Mouse (Mus musculus) kidney, postnatal 0 days (tissue): ENCODE measurements around the gene Wdr5b. TPM values are rescaled to one million over a fixed set of nuclear protein-coding genes. Genes with fewer than 3 reads are reported as not detected.

Experiments used
- ATAC-seq: fragments of 200-750 bp; cut with Nextera tagmentation; replicated peaks from 2 replicates; pipeline ENCODE4 v1.8.0; 2017; ENCODE audit warnings: low read depth, moderate number of reproducible peaks, moderate TSS enrichment, moderate library complexity; ENCODE audit not compliant: low FRiP score
- DNase-seq: peaks from one replicate; pipeline ENCODE4 v3.0.0-alpha.2; 2016; ENCODE audit warnings: low spot score
- H3K27ac ChIP-seq: fragments of 300-500 bp; sonication (generic); 2 replicates; pipeline ENCODE4 v1.5.1; 2014; ENCODE audit warnings: mild to moderate bottlenecking
- H3K27me3 ChIP-seq: fragments of 300-500 bp; sonication (generic); 2 replicates; pipeline ENCODE4 v1.6.1; 2014; ENCODE audit warnings: low read length, mixed read lengths; ENCODE audit not compliant: insufficient read depth
- H3K36me3 ChIP-seq: fragments of 300-500 bp; sonication (generic); 2 replicates; pipeline ENCODE4 v1.6.1; 2014; ENCODE audit warnings: low read length, mixed read lengths; ENCODE audit not compliant: insufficient read depth
- H3K4me1 ChIP-seq: fragments of 300-500 bp; sonication (generic); replicated peaks from 2 replicates; pipeline ENCODE4 v1.6.1; 2014; ENCODE audit warnings: antibody characterized with exemption, low read length, mixed read lengths; ENCODE audit not compliant: insufficient read depth
- H3K4me2 ChIP-seq: fragments of 300-500 bp; sonication (generic); 2 replicates; pipeline ENCODE4 v1.6.1; 2014; ENCODE audit warnings: mild to moderate bottlenecking, low read length, moderate library complexity, mixed read lengths
- H3K4me3 ChIP-seq: fragments of 300-500 bp; sonication (generic); replicated peaks from 2 replicates; pipeline ENCODE4 v1.5.1; 2014; ENCODE audit warnings: low read depth, low read length
- H3K9ac ChIP-seq: fragments of 300-500 bp; sonication (generic); 2 replicates; pipeline ENCODE4 v1.6.1; 2014; ENCODE audit warnings: low read depth, low read length
- H3K9me3 ChIP-seq: fragments of 300-500 bp; sonication (generic); replicated peaks from 2 replicates; pipeline ENCODE4 v1.6.1; 2016; ENCODE audit warnings: low read length, inconsistent platforms, mixed read lengths
- CTCF ChIP-seq: IDR thresholded peaks from 2 replicates; pipeline ENCODE4 v1.5.1; 2016; ENCODE audit warnings: antibody characterized with exemption, low read depth, mild to moderate bottlenecking, moderate library complexity
- WGBS: fragments of 180-500 bp; shearing (Covaris S2); extraction: QIAGEN DNeasy Blood & Tissue Kit; methylation state at CpG from one replicate; pipeline ENCODE4 v1.1.7; 2014; 5-methylcytosine and 5-hydroxymethylcytosine counted together
- polyA plus RNA-seq: library from polyadenylated mRNA; unstranded; fragments of >200 nt; fragmentation: Nextera tagmentation; extraction: Ambion mirVana; gene quantifications from 2 replicates; pipeline ENCODE4 v1.2.1, GENCODE M21; 2015

Wdr5b gene
- polyA plus RNA-seq, 1 experiment from 2014 or later, result 8.1 TPM

DNA sequence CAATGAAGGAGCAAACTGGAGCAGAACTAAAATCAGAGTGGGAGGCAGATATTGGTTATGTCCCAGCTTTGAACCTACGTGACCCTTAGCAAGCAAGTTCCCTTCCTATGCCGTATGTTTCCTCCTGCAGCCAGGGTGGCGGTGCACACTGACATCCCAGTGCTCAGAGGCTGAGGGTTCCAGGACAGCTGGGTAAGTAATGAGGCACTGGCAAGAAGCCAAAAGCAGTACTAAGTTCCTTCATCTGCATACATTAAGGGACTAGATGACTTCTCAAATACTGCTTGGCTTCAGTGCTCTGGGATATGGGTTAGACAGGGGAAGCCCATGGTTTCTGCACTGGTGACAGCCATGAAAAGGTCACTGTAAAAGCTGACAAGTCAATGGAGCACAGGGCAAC, 27.4 kb downstream of the Wdr5b start:
- Histone ChIP-seq H3K9me3 (no peaks in the 10 kb centered on the region), H3K4me2 (no peak overlapping the region), H3K4me3 (no peak overlapping the region), H3K9ac (no peak overlapping the region), H3K27me3 (no peaks in the 10 kb centered on the region), H3K27ac (no peak overlapping the region), H3K4me1 (no peaks in the 10 kb centered on the region; the same call in 1 of the 2 replicates), H3K36me3 (no peaks in the 10 kb centered on the region)
- ATAC-seq, result no peak
- WGBS, result 51% methylated on average over 3 of the region's 3 CpGs
- no peak for TF ChIP-seq CTCF
- DNase-seq, result no peak

DNA sequence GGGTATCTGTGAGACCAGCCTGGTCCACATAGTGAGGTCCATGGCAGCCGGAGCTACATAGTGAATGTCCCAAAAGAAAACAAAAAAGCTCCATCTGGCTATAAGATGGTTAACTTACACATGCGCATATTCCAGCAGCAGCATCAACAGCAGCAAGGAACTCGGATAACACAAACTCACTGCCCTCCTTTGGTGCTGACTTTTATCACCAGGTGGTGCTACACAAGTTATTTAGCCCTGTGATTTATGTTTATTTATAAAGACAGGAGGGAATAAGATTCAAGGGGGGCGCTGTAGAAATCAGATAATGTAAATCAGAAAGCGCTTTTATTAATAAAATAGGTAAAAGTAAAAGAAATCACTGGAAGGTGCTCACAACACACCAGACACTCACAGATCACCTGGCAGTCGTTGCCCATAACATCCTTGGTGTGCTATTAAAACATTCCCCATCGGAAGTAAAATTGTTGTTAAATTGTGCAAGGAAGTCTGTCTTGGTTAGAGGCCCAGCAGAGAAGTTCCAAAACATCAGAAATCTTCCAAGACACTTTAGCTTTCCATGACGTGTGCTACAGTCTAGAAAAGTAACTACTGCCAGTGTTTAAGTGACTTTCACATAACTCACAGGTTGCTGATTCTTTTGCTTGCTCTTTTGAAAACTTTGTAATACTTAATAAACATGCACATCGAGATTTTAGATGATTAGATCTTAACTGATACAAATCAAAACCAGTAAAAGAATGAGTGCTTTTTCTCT, 29.0 kb downstream of the Wdr5b start:
- no peaks in the 10 kb centered on the region for H3K9me3 ChIP-seq
- H3K9ac ChIP-seq, result peak overlapping the region; percentile 74; the same call in 1 of the 2 replicates
- H3K27ac ChIP-seq, result no peak overlapping the region
- no peaks in the 10 kb centered on the region for H3K27me3 ChIP-seq
- peak overlapping the region; percentile 79 for H3K4me2 ChIP-seq
- DNase-seq (peak; percentile 33), ATAC-seq (no peak)
- peak; percentile 50; the same call in 1 of the 2 replicates for TF ChIP-seq CTCF
- peak overlapping the region; percentile 76 for H3K4me3 ChIP-seq
- no peaks in the 10 kb centered on the region; the same call in 1 of the 2 replicates for H3K4me1 ChIP-seq
- H3K36me3 ChIP-seq, result no peaks in the 10 kb centered on the region
- WGBS, result 19% methylated on average over 9 of the region's 9 CpGs

DNA sequence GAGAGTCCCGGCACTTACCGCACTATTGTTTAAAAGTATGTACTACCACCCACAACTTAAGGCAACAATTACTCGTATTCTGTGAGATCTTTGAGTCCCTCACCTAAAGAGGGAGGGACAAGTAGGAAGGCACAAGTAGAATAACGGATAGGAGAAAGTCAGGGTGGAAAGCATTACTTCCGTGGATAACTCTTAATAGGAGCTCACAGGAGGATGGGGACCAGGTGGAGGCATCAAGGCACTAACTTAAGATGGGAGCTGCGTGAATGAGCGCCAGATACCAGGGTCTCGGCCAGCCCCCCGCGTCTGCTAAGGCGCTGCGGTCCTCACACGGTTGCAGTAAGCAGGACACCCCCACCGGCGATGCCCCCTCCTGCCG, 30.1 kb downstream of the Wdr5b start:
- peak; percentile 68 for DNase-seq
- peak overlapping the region; percentile 74 for H3K9ac ChIP-seq
- WGBS, result 0% methylated on average over 14 of the region's 16 CpGs
- H3K27me3 ChIP-seq, result no peaks in the 10 kb centered on the region
- H3K9me3 ChIP-seq, result no peaks in the 10 kb centered on the region
- H3K4me2 ChIP-seq, result peak overlapping the region; percentile 79
- no peak for TF ChIP-seq CTCF
- no peak for ATAC-seq
- H3K36me3 ChIP-seq, result no peaks in the 10 kb centered on the region
- H3K4me1 ChIP-seq, result no peaks in the 10 kb centered on the region; the same call in 1 of the 2 replicates
- peak overlapping the region; percentile 76 for H3K4me3 ChIP-seq
- H3K27ac ChIP-seq, result peak overlapping the region; percentile 97

GRCm38 (mm10) chr16:36071450-36072379, 30.7 kb downstream of the Wdr5b start, which contains the start of the genes Fam162a and Ccdc58:
Fam162a (minus strand) TSS chr16:36071594.
Ccdc58 (plus strand) TSS chr16:36071685.
- ATAC-seq (peak; percentile 95), DNase-seq (peak; percentile 95)
- no peaks in the 10 kb centered on the region for H3K36me3 ChIP-seq
- H3K4me3 ChIP-seq, result peak within 1 kb of the TSS; percentile 76
- no peaks in the 10 kb centered on the region for H3K27me3 ChIP-seq
- WGBS, result under 1% methylated on average over 74 of the region's 81 CpGs
- peak within 1 kb of the TSS; percentile 74 for H3K9ac ChIP-seq
- no peaks in the 10 kb centered on the region for H3K9me3 ChIP-seq
- peak within 1 kb of the TSS; percentile 97 for H3K27ac ChIP-seq
- peak; percentile 16; the same call in 1 of the 2 replicates for TF ChIP-seq CTCF
- H3K4me2 ChIP-seq, result peak within 1 kb of the TSS; percentile 79
- no peaks in the 10 kb centered on the region; the same call in 1 of the 2 replicates for H3K4me1 ChIP-seq

- Histone ChIP-seq H3K9me3 (no peaks in the 10 kb centered on the region), H3K4me3 (peak overlapping the region; percentile 76), H3K4me1 (no peaks in the 10 kb centered on the region; the same call in 1 of the 2 replicates), H3K9ac (peak overlapping the region; percentile 74), H3K27ac (peak overlapping the region; percentile 97), H3K27me3 (no peaks in the 10 kb centered on the region), H3K36me3 (no peaks in the 10 kb centered on the region), H3K4me2 (peak overlapping the region; percentile 79)
- DNase-seq (no peak), ATAC-seq (no peak)
- WGBS, result 28% methylated on average over 8 of the region's 8 CpGs
- TF ChIP-seq CTCF, result no peak
Measured at GRCm38 (mm10) chr16:36072410-36073011, 31.5 kb downstream of the Wdr5b start.
